In genomic region chr7:105809836-105810235, GRCm38 (mm10) we compare ENCODE assay signal across 8 mouse cellular contexts. TPM values are rescaled to one million over a fixed set of nuclear protein-coding genes. Genes with fewer than 3 reads are reported as not detected.
DNase-seq lines count a peak whose midpoint lies in the region; ATAC-seq and TF ChIP-seq lines count a peak whose summit lies in the region.

No protein-coding gene starts in this region.

- DNase-seq in kidney, postnatal 36 days = no peak
- DNase-seq in left cerebral cortex, adult 8-10 months (ENCODE audit: low spot score in 2 of 2) = no peak
- no peak for DNase-seq in right cerebral cortex, adult 2 months (ENCODE audit: low spot score in 2 of 2)
- no peak for DNase-seq in urinary bladder, postnatal 25 days (ENCODE audit: low spot score)

- H3K36me3 ChIP-seq in kidney, embryonic 15.5 days = peaks cover 27% of the 10 kb centered on the region
- peaks cover 23% of the 10 kb centered on the region for H3K36me3 ChIP-seq in hindbrain, embryonic 13.5 days
- H3K36me3 ChIP-seq in midbrain, embryonic 16.5 days (ENCODE audit: control insufficient read depth, insufficient read depth, low read length) = peaks cover 6% of the 10 kb centered on the region

- TF ChIP-seq CTCF in bone marrow macrophage, adult 2 months (IDR thresholded peaks at IDR 0.05; ENCODE audit: low read depth, low read length) = no peak

- H3K4me3 ChIP-seq in kidney, embryonic 15.5 days (replicated peaks) = peak overlapping the region; percentile 75
- peak overlapping the region; percentile 95 for H3K4me3 ChIP-seq in bone marrow macrophage, adult 2 months (ENCODE audit: insufficient read depth, low read length)
- H3K4me3 ChIP-seq in hindbrain, embryonic 13.5 days = peak overlapping the region; percentile 76
- peak overlapping the region; percentile 55 for H3K4me3 ChIP-seq in midbrain, embryonic 16.5 days (ENCODE audit: low read depth, low read length)

- H3K27ac ChIP-seq in kidney, embryonic 15.5 days = peak overlapping the region; percentile 88; the same call in 1 of the 2 replicates
- H3K27ac ChIP-seq in bone marrow macrophage, adult 2 months (ENCODE audit: insufficient read depth, low read depth, low read length) = peak overlapping the region; percentile 75
- peak overlapping the region; percentile 95 for H3K27ac ChIP-seq in hindbrain, embryonic 13.5 days
- no peak overlapping the region; the same call in 1 of the 2 replicates for H3K27ac ChIP-seq in midbrain, embryonic 16.5 days (ENCODE audit: low read length)

- peak overlapping the region; percentile 73 for H3K4me2 ChIP-seq in kidney, embryonic 15.5 days
- peak overlapping the region; percentile 75 for H3K4me2 ChIP-seq in hindbrain, embryonic 13.5 days
- H3K4me2 ChIP-seq in midbrain, embryonic 16.5 days (ENCODE audit: low read length) = peak overlapping the region; percentile 73

- peaks cover 11% of the 10 kb centered on the region for H3K4me1 ChIP-seq in kidney, embryonic 15.5 days
- peaks cover 19% of the 10 kb centered on the region for H3K4me1 ChIP-seq in bone marrow macrophage, adult 2 months (ENCODE audit: control insufficient read depth, insufficient read depth, low read length)
- peaks cover 13% of the 10 kb centered on the region for H3K4me1 ChIP-seq in hindbrain, embryonic 13.5 days (replicated peaks)
- H3K4me1 ChIP-seq in midbrain, embryonic 16.5 days (ENCODE audit: control insufficient read depth, insufficient read depth, low read length) = peaks cover 12% of the 10 kb centered on the region

- 89% methylated on average over 7 of the region's 7 CpGs for WGBS in kidney, embryonic 15.5 days
- 91% methylated on average over 7 of the region's 7 CpGs for WGBS in hindbrain, embryonic 13.5 days
- 83% methylated on average over 7 of the region's 7 CpGs for WGBS in midbrain, embryonic 16.5 days

- no peaks in the 10 kb centered on the region for H3K9me3 ChIP-seq in kidney, embryonic 15.5 days (replicated peaks)
- no peaks in the 10 kb centered on the region for H3K9me3 ChIP-seq in hindbrain, embryonic 13.5 days
- no peaks in the 10 kb centered on the region for H3K9me3 ChIP-seq in midbrain, embryonic 16.5 days (replicated peaks; ENCODE audit: control insufficient read depth, low read length, poor library complexity, severe bottlenecking)

- no peaks in the 10 kb centered on the region for H3K27me3 ChIP-seq in kidney, embryonic 15.5 days
- no peaks in the 10 kb centered on the region for H3K27me3 ChIP-seq in hindbrain, embryonic 13.5 days
- H3K27me3 ChIP-seq in midbrain, embryonic 16.5 days (ENCODE audit: control insufficient read depth, insufficient read depth, low read depth, low read length) = no peaks in the 10 kb centered on the region

- peak overlapping the region; percentile 90 for H3K9ac ChIP-seq in kidney, embryonic 15.5 days
- H3K9ac ChIP-seq in hindbrain, embryonic 13.5 days = peak overlapping the region; percentile 90
- H3K9ac ChIP-seq in midbrain, embryonic 16.5 days (ENCODE audit: low read depth, low read length) = peak overlapping the region; percentile 83

- no peak for TF ChIP-seq POLR2A in bone marrow macrophage, adult 2 months (IDR thresholded peaks at IDR 0.05; ENCODE audit: borderline replicate concordance, low read depth, low read length)

- no peak for ATAC-seq in kidney, embryonic 15.5 days (replicated peaks; ENCODE audit: low FRiP score)
- ATAC-seq in hindbrain, embryonic 13.5 days (ENCODE audit: low FRiP score) = no peak
- no peak for ATAC-seq in midbrain, embryonic 16.5 days

RNA-seq across cellular contexts. Expression of gene Mrpl17, which starts 1.1 kb away (rescaled TPM):
- polyA plus RNA-seq in kidney, embryonic 15.5 days (2015; fragmentation: Nextera tagmentation; extraction: Ambion mirVana) = 397 and 398 TPM in 2 replicates
- polyA plus RNA-seq in bone marrow macrophage, adult 2 months (2012; ENCODE audit: insufficient read depth, insufficient read length, missing spikeins) = 53.7 and 62.8 TPM in 2 replicates
- polyA plus RNA-seq in hindbrain, embryonic 13.5 days (2015; fragmentation: Nextera tagmentation; extraction: Ambion mirVana) = 210 and 219 TPM in 2 replicates
- polyA plus RNA-seq in midbrain, embryonic 16.5 days (2015; fragmentation: Nextera tagmentation; extraction: Ambion mirVana) = 160 TPM in 2 replicates
- 100 to 1,000 TPM in 3 of 4 experiments, 10 to 100 TPM in 1; 89.9 to 106 (median 102) TPM for total RNA-seq in left cerebral cortex, adult 8-10 months (2022)

RNA-seq across cellular contexts. Expression of gene Dchs1, which starts 22.4 kb away (rescaled TPM):
- 10.2 and 12.1 TPM in 2 replicates for polyA plus RNA-seq in kidney, embryonic 15.5 days (2015; fragmentation: Nextera tagmentation; extraction: Ambion mirVana)
- polyA plus RNA-seq in bone marrow macrophage, adult 2 months (2012; ENCODE audit: insufficient read depth, insufficient read length, missing spikeins) = 0.49 and 1.0 TPM in 2 replicates
- 15.8 and 16.1 TPM in 2 replicates for polyA plus RNA-seq in hindbrain, embryonic 13.5 days (2015; fragmentation: Nextera tagmentation; extraction: Ambion mirVana)
- 12.5 and 14.3 TPM in 2 replicates for polyA plus RNA-seq in midbrain, embryonic 16.5 days (2015; fragmentation: Nextera tagmentation; extraction: Ambion mirVana)
- total RNA-seq in left cerebral cortex, adult 8-10 months (2022) = 10 to 100 TPM in 1 of 4 experiments, 1 to 10 TPM in 3; 9.1 to 10.2 (median 9.5) TPM

RNA-seq across cellular contexts. Expression of gene Tpp1, which starts 57.8 kb away (rescaled TPM):
- polyA plus RNA-seq in kidney, embryonic 15.5 days (2015; fragmentation: Nextera tagmentation; extraction: Ambion mirVana) = 92.7 and 94.9 TPM in 2 replicates
- 257 and 299 TPM in 2 replicates for polyA plus RNA-seq in bone marrow macrophage, adult 2 months (2012; ENCODE audit: insufficient read depth, insufficient read length, missing spikeins)
- polyA plus RNA-seq in hindbrain, embryonic 13.5 days (2015; fragmentation: Nextera tagmentation; extraction: Ambion mirVana) = 39.9 and 46.8 TPM in 2 replicates
- polyA plus RNA-seq in midbrain, embryonic 16.5 days (2015; fragmentation: Nextera tagmentation; extraction: Ambion mirVana) = 32.1 and 38.6 TPM in 2 replicates
- total RNA-seq in left cerebral cortex, adult 8-10 months (2022) = 10 to 100 TPM; 62.2 to 81.2 (median 67.1) TPM
